Mouse (Mus musculus): ENCODE results near the gene Nabp2. TPM values are rescaled to one million over a fixed set of nuclear protein-coding genes. Genes with fewer than 3 reads are reported as not detected.

Nabp2 gene
- total RNA-seq, 4 experiments from 2014 or later: 90.1 to 97.4 (median 94.1) TPM

- no peak for DNase-seq (ENCODE audit: low spot score in 2 of 2)
Measured at GRCm38 (mm10) chr10:128361836-128362235, 49.5 kb downstream of the Nabp2 start.

GRCm38 (mm10) chr10:128359226-128359625 is 52.1 kb downstream of the Nabp2 start:
- no peak for DNase-seq (ENCODE audit: low spot score in 2 of 2)

GRCm38 (mm10) chr10:128358796-128359195 is 52.5 kb downstream of the Nabp2 start:
- no peak for DNase-seq (ENCODE audit: low spot score in 2 of 2)

Small RNAs within 50 kb of the gene (microRNA-seq; reads per million reads assigned to microRNA genes)
- gene Gm25361: 0 reads per million in 2 experiments
- gene Gm26308: 0 to 0.22 reads per million in 2 experiments
- 0 to 0.63 reads per million in 2 experiments for gene Mir6914
- gene Mir6915: 4.0 to 4.8 reads per million in 2 experiments
- gene Mir8105: 0 to 0.44 reads per million in 2 experiments

Other genes starting within 250 kb of the Nabp2 start
- gene Rbms2, start 231.2 kb downstream of the Nabp2 start, total RNA-seq (2022): 10 to 100 TPM; 14.3 to 18.7 (median 17.1) TPM
- gene Gls2, start 217.0 kb downstream of the Nabp2 start, total RNA-seq (2022): 10 to 100 TPM; 32.6 to 36.0 (median 34.0) TPM
- gene Spryd4, start 199.7 kb downstream of the Nabp2 start, total RNA-seq (2022): 1 to 10 TPM; 8.4 to 9.4 (median 9.2) TPM
- not detected for gene Mip, start 185.7 kb downstream of the Nabp2 start, total RNA-seq (2022)
- gene Timeless, start 179.4 kb downstream of the Nabp2 start, total RNA-seq (2022): 1 to 10 TPM; 6.4 to 9.9 (median 7.8) TPM
- not detected for gene Apon, start 157.4 kb downstream of the Nabp2 start, total RNA-seq (2022)
- under 1 TPM in 1 of 4 experiments, not detected in 3; 0.30 TPM for gene Apof, start 142.8 kb downstream of the Nabp2 start, total RNA-seq (2022)
- gene Stat2, start 140.9 kb downstream of the Nabp2 start, total RNA-seq (2022): 10 to 100 TPM; 26.8 to 38.6 (median 28.2) TPM
- gene Il23a, start 112.7 kb downstream of the Nabp2 start, total RNA-seq (2022): under 1 TPM in 1 of 4 experiments, not detected in 3; 0.36 TPM
- 10 to 100 TPM; 14.5 to 15.5 (median 15.3) TPM for gene Pan2, start 108.2 kb downstream of the Nabp2 start, total RNA-seq (2022)
- gene Cnpy2, start 89.0 kb downstream of the Nabp2 start, total RNA-seq (2022): 10 to 100 TPM; 66.6 to 76.7 (median 67.6) TPM
- gene Cs, start 73.8 kb downstream of the Nabp2 start, total RNA-seq (2022): 100 to 1,000 TPM; 221 to 239 (median 230) TPM
- 10 to 100 TPM; 59.3 to 62.4 (median 61.5) TPM for gene Coq10a, start 42.5 kb downstream of the Nabp2 start, total RNA-seq (2022)
- 10 to 100 TPM; 41.2 to 49.0 (median 44.8) TPM for gene Ankrd52, start 34.4 kb downstream of the Nabp2 start, total RNA-seq (2022)
- under 1 TPM in 3 of 4 experiments, not detected in 1; 0.27 to 0.61 (median 0.59) TPM for gene Slc39a5, start 10.3 kb downstream of the Nabp2 start, total RNA-seq (2022)
- gene Rnf41, start 165 bp upstream of the Nabp2 start, total RNA-seq (2022): 10 to 100 TPM; 72.2 to 79.3 (median 73.4) TPM
- gene Smarcc2, start 47.8 kb upstream of the Nabp2 start, total RNA-seq (2022): 100 to 1,000 TPM; 262 to 275 (median 268) TPM
- 100 to 1,000 TPM; 555 to 620 (median 586) TPM for gene Myl6, start 82.7 kb upstream of the Nabp2 start, total RNA-seq (2022)
- gene Myl6b, start 87.2 kb upstream of the Nabp2 start, total RNA-seq (2022): 10 to 100 TPM; 29.9 to 33.3 (median 32.4) TPM
- gene Esyt1, start 114.4 kb upstream of the Nabp2 start, total RNA-seq (2022): 10 to 100 TPM; 11.9 to 13.7 (median 12.8) TPM
- 10 to 100 TPM; 11.7 to 16.1 (median 14.8) TPM for gene Zc3h10, start 136.3 kb upstream of the Nabp2 start, total RNA-seq (2022)
- gene Rpl41, start 137.8 kb upstream of the Nabp2 start, total RNA-seq (2022): 1,000 to 10,000 TPM; 1,345 to 1,743 (median 1,563) TPM
- gene Pa2g4, start 154.5 kb upstream of the Nabp2 start, total RNA-seq (2022): 10 to 100 TPM; 57.5 to 60.9 (median 59.4) TPM
- 1 to 10 TPM; 7.8 to 8.3 (median 8.2) TPM for gene Erbb3, start 178.2 kb upstream of the Nabp2 start, total RNA-seq (2022)
- 100 to 1,000 TPM; 129 to 288 (median 207) TPM for gene Rps26, start 215.3 kb upstream of the Nabp2 start, total RNA-seq (2022)
- gene Ikzf4, start 234.5 kb upstream of the Nabp2 start, total RNA-seq (2022): 10 to 100 TPM; 12.0 to 15.9 (median 13.8) TPM

All from left cerebral cortex, adult 8-10 months (tissue).